In genomic region chr7:24253779-24254615, GRCm38 (mm10) we compare ENCODE assay signal across 8 mouse cellular contexts. TPM values are rescaled to one million over a fixed set of nuclear protein-coding genes. Genes with fewer than 3 reads are reported as not detected.
A peak's percentile ranks its signal among the peaks of the same experiment; 100 is the strongest.
DNase-seq lines count a peak whose midpoint lies in the region; ATAC-seq and TF ChIP-seq lines count a peak whose summit lies in the region.

No protein-coding gene starts in this region.

- H3K9me3 ChIP-seq in lung, postnatal 0 days (ENCODE audit: low read length) = no peaks in the 10 kb centered on the region
- no peaks in the 10 kb centered on the region for H3K9me3 ChIP-seq in liver, embryonic 11.5 days (ENCODE audit: control insufficient read depth, low read length)

- 61% methylated on average over 9 of the region's 9 CpGs for WGBS in lung, postnatal 0 days
- 61% methylated on average over 9 of the region's 9 CpGs for WGBS in liver, embryonic 11.5 days

- DNase-seq in cerebellum, postnatal 10 days = peak; percentile 12 to 20
- DNase-seq in lung, postnatal 0 days (ENCODE audit: low spot score) = no peak
- DNase-seq in lung, postnatal 10 days = no peak
- DNase-seq in liver, embryonic 11.5 days (ENCODE audit: low spot score) = no peak
- DNase-seq in adrenal gland, postnatal 14 days = no peak
- DNase-seq in c-Kit-positive CD71-positive TER-119-positive erythroid progenitor cells, embryonic 14.5 days (ENCODE audit: low spot score) = no peak
- DNase-seq in thymus, adult 18-20 months = no peak

- H3K36me3 ChIP-seq in lung, postnatal 0 days (ENCODE audit: insufficient read depth, low read length) = no peaks in the 10 kb centered on the region
- no peaks in the 10 kb centered on the region for H3K36me3 ChIP-seq in liver, embryonic 11.5 days (ENCODE audit: control insufficient read depth, insufficient read depth, low read length)

- no peak for TF ChIP-seq EP300 in lung, postnatal 0 days (IDR thresholded peaks at IDR 0.05)

- no peak overlapping the region for H3K27ac ChIP-seq in lung, postnatal 0 days (ENCODE audit: low read length)
- no peak overlapping the region for H3K27ac ChIP-seq in liver, embryonic 11.5 days (ENCODE audit: low read depth, low read length)

- no peaks in the 10 kb centered on the region; the same call in 1 of the 2 replicates for H3K4me1 ChIP-seq in lung, postnatal 0 days (ENCODE audit: insufficient read depth, low read depth, low read length)
- no peaks in the 10 kb centered on the region for H3K4me1 ChIP-seq in liver, embryonic 11.5 days (replicated peaks; ENCODE audit: control insufficient read depth, insufficient read depth, low read length)

- ATAC-seq in cerebellum, adult (ENCODE audit: insufficient number of reproducible peaks, low FRiP score, low TSS enrichment) = no peak
- peak; percentile 41 for ATAC-seq in lung, postnatal 0 days
- ATAC-seq in liver, embryonic 11.5 days (replicated peaks; ENCODE audit: low FRiP score) = peak; percentile 28

- TF ChIP-seq CTCF in lung, postnatal 0 days (IDR thresholded peaks at IDR 0.05) = no peak

- H3K9ac ChIP-seq in lung, postnatal 0 days (replicated peaks; ENCODE audit: low read depth) = no peak overlapping the region
- H3K9ac ChIP-seq in liver, embryonic 11.5 days (ENCODE audit: low read depth, low read length) = peak overlapping the region; percentile 41; the same call in 1 of the 2 replicates

- H3K4me2 ChIP-seq in lung, postnatal 0 days (replicated peaks; ENCODE audit: low read depth, low read length) = peak overlapping the region; percentile 65
- H3K4me2 ChIP-seq in liver, embryonic 11.5 days = peak overlapping the region; percentile 64

- no peaks in the 10 kb centered on the region for H3K27me3 ChIP-seq in lung, postnatal 0 days (replicated peaks; ENCODE audit: insufficient read depth, low read length)
- no peaks in the 10 kb centered on the region for H3K27me3 ChIP-seq in liver, embryonic 11.5 days (replicated peaks; ENCODE audit: control insufficient read depth, insufficient read depth, low read length)

- H3K4me3 ChIP-seq in lung, postnatal 0 days (ENCODE audit: low read depth, low read length) = peak overlapping the region; percentile 48
- peak overlapping the region; percentile 55; the same call in 1 of the 2 replicates for H3K4me3 ChIP-seq in liver, embryonic 11.5 days (ENCODE audit: low read depth, low read length)

RNA-seq across cellular contexts. Expression of gene Zfp108, which starts 0.6 kb away (rescaled TPM):
- polyA plus RNA-seq in lung, postnatal 0 days (2015; fragmentation: Nextera tagmentation; extraction: Ambion mirVana) = 2.2 and 2.4 TPM in 2 replicates
- 1.3 and 1.4 TPM in 2 replicates for polyA plus RNA-seq in liver, embryonic 11.5 days (2014; fragmentation: Nextera tagmentation; extraction: Ambion mirVana)
- 2.1 and 3.4 TPM in 2 replicates for total RNA-seq in adrenal gland, postnatal 14 days (2021)

RNA-seq across cellular contexts. Expression of gene Zfp93, which starts 16.2 kb away (rescaled TPM):
- 4.4 and 5.3 TPM in 2 replicates for polyA plus RNA-seq in lung, postnatal 0 days (2015; fragmentation: Nextera tagmentation; extraction: Ambion mirVana)
- polyA plus RNA-seq in liver, embryonic 11.5 days (2014; fragmentation: Nextera tagmentation; extraction: Ambion mirVana) = 3.5 and 3.8 TPM in 2 replicates
- 4.4 and 4.7 TPM in 2 replicates for total RNA-seq in adrenal gland, postnatal 14 days (2021)

RNA-seq across cellular contexts. Expression of gene Zfp109, which starts 16.6 kb away (rescaled TPM):
- polyA plus RNA-seq in lung, postnatal 0 days (2015; fragmentation: Nextera tagmentation; extraction: Ambion mirVana) = 1.2 and 1.7 TPM in 2 replicates
- polyA plus RNA-seq in liver, embryonic 11.5 days (2014; fragmentation: Nextera tagmentation; extraction: Ambion mirVana) = 3.6 and 4.8 TPM in 2 replicates
- total RNA-seq in adrenal gland, postnatal 14 days (2021) = 2.7 and 3.0 TPM in 2 replicates

RNA-seq across cellular contexts. Expression of gene Zfp111, which starts 42.8 kb away (rescaled TPM):
- 3.7 and 4.4 TPM in 2 replicates for polyA plus RNA-seq in lung, postnatal 0 days (2015; fragmentation: Nextera tagmentation; extraction: Ambion mirVana)
- 5.8 and 6.3 TPM in 2 replicates for polyA plus RNA-seq in liver, embryonic 11.5 days (2014; fragmentation: Nextera tagmentation; extraction: Ambion mirVana)
- total RNA-seq in adrenal gland, postnatal 14 days (2021) = 9.5 TPM in 2 replicates

RNA-seq across cellular contexts. Expression of gene Zfp61, which starts 47.0 kb away (rescaled TPM):
- polyA plus RNA-seq in lung, postnatal 0 days (2015; fragmentation: Nextera tagmentation; extraction: Ambion mirVana) = 15.7 and 16.7 TPM in 2 replicates
- 10.8 and 13.2 TPM in 2 replicates for polyA plus RNA-seq in liver, embryonic 11.5 days (2014; fragmentation: Nextera tagmentation; extraction: Ambion mirVana)
- 6.5 and 11.4 TPM in 2 replicates for total RNA-seq in adrenal gland, postnatal 14 days (2021)

Comparison
In these comparisons a context has a peak if more than half of its experiments do, and no peak if none do; other contexts are left out.
1. DNase-seq: peak in cerebellum, postnatal 10 days (2 of 2); none in lung, postnatal 0 days (single experiment), lung, postnatal 10 days (single experiment), liver, embryonic 11.5 days (single experiment), adrenal gland, postnatal 14 days (single experiment), c-Kit-positive CD71-positive TER-119-positive erythroid progenitor cells, embryonic 14.5 days (single experiment) and thymus, adult 18-20 months (0 of 2).